Mouse (Mus musculus): ENCODE measurements around the gene Idh1. TPM values are rescaled to one million over a fixed set of nuclear protein-coding genes. Genes with fewer than 3 reads are reported as not detected.

The Idh1 gene
- polyA plus RNA-seq, 1 experiment from 2014 or later, result 295 TPM

- Histone ChIP-seq H3K27ac (replicated peaks) (no peak overlapping the region), H3K9me3 (replicated peaks) (no peaks in the 10 kb centered on the region), H3K4me1 (no peaks in the 10 kb centered on the region)
Observed at GRCm38 (mm10) chr1:65130226-65130625, 56.1 kb downstream of the Idh1 start.

DNA sequence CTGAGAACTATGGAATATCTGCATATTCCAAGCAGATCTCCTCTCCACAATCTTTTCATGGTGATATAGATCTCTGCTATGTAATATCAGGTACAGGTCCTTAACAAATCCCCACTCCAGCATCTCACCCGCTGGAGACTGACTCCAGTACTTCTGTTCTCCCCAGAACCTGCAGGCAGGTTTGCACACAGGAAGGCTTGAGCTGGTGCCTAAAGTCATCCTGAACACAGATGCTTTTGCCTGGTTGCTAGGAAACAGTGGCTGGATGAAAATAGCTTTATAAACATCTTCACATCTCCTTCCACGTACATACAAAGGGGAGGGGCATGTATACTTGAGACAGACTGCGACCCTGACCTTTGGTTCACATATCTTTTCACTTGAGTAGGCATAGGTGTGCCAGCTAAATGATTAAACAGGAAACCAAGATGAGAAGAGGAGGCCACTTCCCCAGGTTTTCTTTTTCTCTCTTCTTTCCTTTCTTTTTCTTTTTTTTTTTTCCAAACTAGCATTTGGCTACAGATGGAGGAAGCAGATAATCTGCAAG, 56.6 kb downstream of the Idh1 start:
- WGBS, result 85% methylated on average over 3 of the region's 3 CpGs
- no peak overlapping the region for H3K27ac ChIP-seq (replicated peaks)
- DNase-seq (ENCODE audit: low spot score), result no peak
- H3K4me3 ChIP-seq, result no peak overlapping the region
- H3K27me3 ChIP-seq (ENCODE audit: low read depth, poor library complexity, severe bottlenecking), result no peaks in the 10 kb centered on the region
- no peaks in the 10 kb centered on the region for H3K9me3 ChIP-seq (replicated peaks)
- H3K4me1 ChIP-seq, result no peaks in the 10 kb centered on the region
- H3K36me3 ChIP-seq, result no peaks in the 10 kb centered on the region

More at GRCm38 (mm10) chr1:65130226-65130625, 56.1 kb downstream of the Idh1 start:
- no peak overlapping the region for H3K4me3 ChIP-seq
- DNase-seq (ENCODE audit: low spot score), result no peak
- 81% methylated on average over 3 of the region's 3 CpGs for WGBS
- H3K27me3 ChIP-seq (ENCODE audit: low read depth, poor library complexity, severe bottlenecking), result no peaks in the 10 kb centered on the region
- no peaks in the 10 kb centered on the region for H3K36me3 ChIP-seq

DNA sequence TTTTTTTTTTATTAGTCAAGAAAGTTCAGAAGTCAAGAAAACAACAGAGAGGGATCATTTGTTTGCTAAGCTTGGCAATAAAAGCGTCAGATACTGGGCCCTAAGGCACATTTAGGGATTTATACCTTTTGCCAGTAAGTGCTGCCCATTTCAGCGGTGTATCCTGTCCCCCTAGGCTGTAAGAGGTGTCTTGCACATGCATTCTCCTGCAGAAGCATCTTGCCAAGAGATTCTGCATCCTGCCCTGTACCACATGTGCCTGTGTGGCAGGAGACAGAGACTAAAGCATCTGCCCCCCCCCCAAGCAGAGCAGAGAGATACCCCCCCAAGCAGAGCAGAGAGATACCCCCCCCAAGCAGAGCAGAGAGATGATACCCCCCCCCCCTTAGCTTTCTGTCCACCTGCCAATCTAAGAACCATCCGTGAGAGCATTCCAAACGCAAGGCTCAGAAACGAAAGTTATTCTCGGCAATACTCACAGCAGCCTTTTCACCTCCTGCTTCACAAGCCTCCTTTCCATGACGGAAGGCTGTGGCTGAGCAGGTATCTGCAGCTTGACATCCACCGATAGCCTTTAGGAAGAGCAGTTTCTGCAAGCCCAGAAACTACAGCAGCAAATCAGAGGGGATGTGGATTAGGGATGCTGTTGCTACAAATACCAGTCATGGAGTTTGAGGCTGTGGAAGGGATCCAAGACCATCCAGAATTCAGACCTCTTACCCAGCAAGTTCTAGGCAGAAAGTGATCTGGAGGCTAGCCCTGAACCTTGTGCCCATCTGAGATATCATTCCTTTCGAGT, 63.5 kb downstream of the Idh1 start, which contains the start of gene D630023F18Rik:
TSS of gene D630023F18Rik (minus strand) at position 641 of the 799 bp plus-strand sequence.
- DNase-seq (ENCODE audit: low spot score), result no peak
- Histone ChIP-seq H3K27ac (replicated peaks) (no peak within 1 kb of the TSS), H3K36me3 (no peaks in the 10 kb centered on the region), H3K4me1 (peaks cover 5% of the 10 kb centered on the region; the same call in 1 of the 2 replicates), H3K9me3 (replicated peaks) (no peaks in the 10 kb centered on the region), H3K27me3 (ENCODE audit: low read depth, poor library complexity, severe bottlenecking) (no peaks in the 10 kb centered on the region), H3K4me3 (peak within 1 kb of the TSS; percentile 40; the same call in 1 of the 2 replicates)
- 32% methylated on average over 9 of the region's 9 CpGs for WGBS

DNA sequence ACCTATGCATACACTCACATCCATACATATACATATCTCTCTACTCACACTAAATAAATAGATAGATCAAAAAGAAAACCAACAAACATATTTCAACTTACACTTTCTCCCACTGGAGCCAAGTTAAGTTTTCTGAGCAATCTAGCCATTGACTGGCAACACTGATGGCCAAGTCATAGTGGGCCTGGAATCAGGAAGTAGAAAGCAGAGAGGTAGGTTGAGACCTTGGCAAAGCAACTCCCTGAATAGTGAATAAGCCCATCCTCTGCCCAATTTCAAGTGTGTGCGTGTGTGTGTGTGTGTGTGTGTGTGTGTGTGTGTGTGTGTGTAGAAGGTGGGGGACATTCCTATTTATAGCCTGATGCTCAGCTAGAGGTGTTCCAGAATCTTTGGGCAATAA, 66.9 kb downstream of the Idh1 start, which contains the start of gene Gm28845:
TSS of gene Gm28845 (minus strand) at position 121 of the 400 bp plus-strand sequence.
- no peak within 1 kb of the TSS for H3K27ac ChIP-seq (replicated peaks)
- WGBS, result 84% methylated on average over 1 of the region's 1 CpGs

DNA sequence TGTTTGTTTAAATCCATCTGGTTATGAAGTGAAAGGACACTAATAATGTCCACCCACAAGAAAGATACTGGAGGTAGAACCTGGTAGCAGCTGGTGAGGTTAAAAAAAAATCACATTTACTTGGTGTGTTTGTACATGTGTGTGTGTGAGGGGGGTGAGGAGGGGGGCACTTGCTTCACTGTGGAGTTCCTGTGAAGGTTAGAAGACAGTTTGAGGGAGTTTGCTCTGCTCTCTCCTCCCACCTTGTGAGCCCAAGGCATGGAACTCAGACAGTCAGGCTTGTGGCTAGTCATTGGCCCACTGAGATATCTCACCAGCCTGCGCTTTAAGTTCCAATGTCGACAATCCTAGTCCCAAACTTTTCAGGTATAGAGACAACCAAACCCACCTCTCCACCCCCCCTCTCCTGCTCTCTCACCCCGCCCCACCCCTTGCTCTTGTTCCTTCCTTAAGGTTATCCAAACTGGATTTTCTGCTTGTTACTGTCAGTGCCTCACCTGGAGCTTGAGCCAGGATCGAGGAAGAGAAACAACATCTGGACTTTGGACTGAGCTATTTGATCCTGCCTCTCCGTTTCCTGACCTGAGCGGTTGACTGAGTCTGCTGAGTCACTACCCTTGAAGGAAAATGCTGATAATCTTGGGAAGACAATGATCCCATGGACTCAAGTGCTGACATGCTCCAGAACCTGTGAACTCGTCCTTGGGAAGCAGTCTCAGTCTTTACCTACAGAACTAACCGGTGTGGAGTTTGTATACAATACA, 68.0 kb downstream of the Idh1 start:
- Histone ChIP-seq H3K9me3 (replicated peaks) (no peaks in the 10 kb centered on the region), H3K4me3 (no peak overlapping the region), H3K36me3 (no peaks in the 10 kb centered on the region), H3K27me3 (ENCODE audit: low read depth, poor library complexity, severe bottlenecking) (no peaks in the 10 kb centered on the region), H3K4me1 (peaks cover 5% of the 10 kb centered on the region; the same call in 1 of the 2 replicates), H3K27ac (replicated peaks) (no peak overlapping the region)
- WGBS, result 85% methylated on average over 8 of the region's 8 CpGs
- DNase-seq (ENCODE audit: low spot score), result no peak

More for the DNA sequence above, 66.9 kb downstream of the Idh1 start, which contains the start of gene Gm28845:
- Histone ChIP-seq H3K4me3 (no peak within 1 kb of the TSS), H3K36me3 (no peaks in the 10 kb centered on the region), H3K4me1 (peaks cover 5% of the 10 kb centered on the region; the same call in 1 of the 2 replicates), H3K27me3 (ENCODE audit: low read depth, poor library complexity, severe bottlenecking) (no peaks in the 10 kb centered on the region), H3K9me3 (replicated peaks) (no peaks in the 10 kb centered on the region)
- no peak for DNase-seq (ENCODE audit: low spot score)

DNA sequence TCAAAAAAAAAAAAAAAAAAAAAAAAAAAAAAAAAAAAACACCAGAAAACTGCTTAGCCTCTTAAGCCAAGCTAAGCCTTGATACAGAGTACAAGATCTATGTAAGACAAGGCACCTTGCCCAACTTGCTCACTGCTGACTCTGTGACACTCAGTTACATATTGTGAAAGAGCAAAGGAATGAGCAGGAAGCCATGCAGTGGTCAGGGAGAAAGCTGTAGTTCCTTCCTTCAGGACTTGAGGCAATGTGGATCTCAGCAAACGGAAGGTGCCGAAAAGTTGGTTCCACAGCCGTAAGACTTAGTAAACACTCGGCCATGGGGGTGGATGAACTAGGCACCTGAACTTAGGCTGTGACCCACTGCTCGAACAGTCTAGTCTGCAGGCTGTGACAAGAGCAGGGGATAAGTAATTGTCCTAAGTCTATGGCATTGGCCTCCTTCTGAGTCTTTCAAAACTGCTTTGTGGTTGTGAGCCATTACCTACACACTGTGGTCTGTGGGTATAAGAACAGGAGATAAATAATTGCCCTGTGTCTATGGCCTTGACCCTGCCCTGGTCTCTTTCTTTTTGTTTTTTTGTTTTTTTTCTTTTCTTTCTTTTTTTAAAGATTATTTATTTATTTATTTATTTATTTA, 72.6 kb downstream of the Idh1 start:
- Histone ChIP-seq H3K27me3 (ENCODE audit: low read depth, poor library complexity, severe bottlenecking) (no peaks in the 10 kb centered on the region), H3K4me1 (peaks cover 10% of the 10 kb centered on the region; the same call in 1 of the 2 replicates)

GRCm38 (mm10) chr1:65112807-65113196, 73.5 kb downstream of the Idh1 start:
- 62% methylated on average over 14 of the region's 14 CpGs for WGBS
- 0 out of 2 replicates have a peak overlapping the region, but pooled peaks have one; percentile 16 for H3K4me3 ChIP-seq
- H3K9me3 ChIP-seq (replicated peaks), result no peaks in the 10 kb centered on the region
- DNase-seq (ENCODE audit: low spot score), result peak; percentile 20
- H3K36me3 ChIP-seq, result no peaks in the 10 kb centered on the region
- no peak overlapping the region; the same call in 1 of the 2 replicates for H3K27ac ChIP-seq (replicated peaks)
- H3K4me1 ChIP-seq, result peaks cover 10% of the 10 kb centered on the region; the same call in 1 of the 2 replicates
- H3K27me3 ChIP-seq (ENCODE audit: low read depth, poor library complexity, severe bottlenecking), result no peaks in the 10 kb centered on the region

More for the DNA sequence above, 72.6 kb downstream of the Idh1 start:
- Histone ChIP-seq H3K27ac (replicated peaks) (no peak overlapping the region), H3K36me3 (no peaks in the 10 kb centered on the region), H3K9me3 (replicated peaks) (no peaks in the 10 kb centered on the region), H3K4me3 (no peak overlapping the region)
- no peak for DNase-seq (ENCODE audit: low spot score)
- WGBS, result 90% methylated on average over 5 of the region's 5 CpGs

DNA sequence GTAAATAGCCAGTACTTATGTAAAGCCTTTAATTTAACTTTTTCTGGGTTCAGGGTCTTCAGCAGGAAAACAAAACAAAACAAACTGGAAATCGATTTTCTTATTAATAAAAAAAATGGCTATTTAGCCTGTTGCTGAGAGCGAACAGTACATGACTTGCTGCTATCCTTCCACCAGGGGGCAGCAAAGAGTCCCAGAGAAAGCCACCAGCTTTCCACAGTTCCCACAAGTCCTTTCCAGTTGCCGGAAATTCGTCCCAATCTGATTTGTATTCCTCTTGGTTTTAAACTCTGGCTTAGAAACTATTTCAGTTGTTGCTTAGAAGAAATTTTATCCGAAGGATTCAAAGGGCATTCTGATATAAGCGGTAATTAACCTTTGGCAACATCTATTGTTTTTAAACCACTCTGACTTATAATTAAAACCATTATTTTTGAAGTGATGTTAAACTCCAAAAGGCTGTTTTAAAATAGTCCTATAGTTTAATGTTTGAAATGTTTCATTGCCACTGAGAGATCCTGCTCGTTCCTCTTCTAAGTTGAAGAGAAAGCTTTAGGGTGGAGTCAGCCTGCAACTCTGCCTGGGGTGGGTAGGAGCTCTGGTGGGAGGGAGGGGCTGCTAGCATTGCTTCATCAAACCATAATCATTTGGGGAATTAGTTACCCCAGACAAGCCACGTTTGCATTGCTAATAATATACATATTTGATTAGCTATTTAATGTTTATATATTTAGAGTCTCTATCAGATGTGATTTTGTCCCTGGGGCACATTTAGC, 74.1 kb downstream of the Idh1 start:
- peaks cover 10% of the 10 kb centered on the region; the same call in 1 of the 2 replicates for H3K4me1 ChIP-seq
- 20% methylated on average over 8 of the region's 8 CpGs for WGBS

DNA sequence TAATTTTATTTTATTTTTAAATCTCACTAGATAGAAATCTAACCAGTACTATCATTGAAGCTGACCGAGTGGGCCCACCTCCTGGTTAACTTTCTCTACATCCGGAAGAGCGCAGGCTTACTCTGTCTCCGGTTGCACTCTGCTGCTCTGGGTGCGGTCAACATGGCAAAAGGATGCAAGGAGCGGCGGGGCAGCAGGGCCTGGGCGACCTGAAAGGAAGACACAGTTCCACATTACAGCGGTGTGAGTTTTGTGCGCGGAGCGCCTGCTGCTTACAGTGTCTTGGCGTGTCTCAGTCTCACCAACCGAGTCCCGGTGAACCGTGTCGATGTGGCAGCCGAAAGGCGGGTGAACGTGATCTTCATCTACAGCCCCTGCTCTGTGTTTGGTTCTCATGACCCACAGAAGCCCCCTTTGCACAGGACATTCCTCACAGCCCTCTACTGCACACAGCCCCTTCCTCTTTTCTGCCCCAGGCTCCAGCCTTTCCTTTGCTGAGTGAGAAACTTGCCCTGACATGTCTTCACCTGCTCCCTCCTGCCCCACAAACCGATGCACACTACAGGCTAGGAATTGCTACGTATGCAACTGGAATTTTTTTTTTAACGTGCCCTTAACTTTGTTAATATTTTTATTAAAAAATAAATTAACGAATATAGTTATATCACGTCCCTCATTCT, 76.4 kb downstream of the Idh1 start:
- WGBS, result 76% methylated on average over 25 of the region's 25 CpGs
- H3K36me3 ChIP-seq, result no peaks in the 10 kb centered on the region
- no peak overlapping the region for H3K4me3 ChIP-seq
- no peaks in the 10 kb centered on the region for H3K27me3 ChIP-seq (ENCODE audit: low read depth, poor library complexity, severe bottlenecking)
- DNase-seq (ENCODE audit: low spot score), result no peak
- peaks cover 10% of the 10 kb centered on the region; the same call in 1 of the 2 replicates for H3K4me1 ChIP-seq
- no peak overlapping the region for H3K27ac ChIP-seq (replicated peaks)
- no peaks in the 10 kb centered on the region for H3K9me3 ChIP-seq (replicated peaks)

More for the DNA sequence above, 74.1 kb downstream of the Idh1 start:
- DNase-seq (ENCODE audit: low spot score), result peak; percentile 76
- Histone ChIP-seq H3K36me3 (no peaks in the 10 kb centered on the region), H3K27ac (replicated peaks) (no peak overlapping the region; the same call in 1 of the 2 replicates), H3K27me3 (ENCODE audit: low read depth, poor library complexity, severe bottlenecking) (no peaks in the 10 kb centered on the region), H3K9me3 (replicated peaks) (no peaks in the 10 kb centered on the region), H3K4me3 (0 out of 2 replicates have a peak overlapping the region, but pooled peaks have one; percentile 16)

DNA sequence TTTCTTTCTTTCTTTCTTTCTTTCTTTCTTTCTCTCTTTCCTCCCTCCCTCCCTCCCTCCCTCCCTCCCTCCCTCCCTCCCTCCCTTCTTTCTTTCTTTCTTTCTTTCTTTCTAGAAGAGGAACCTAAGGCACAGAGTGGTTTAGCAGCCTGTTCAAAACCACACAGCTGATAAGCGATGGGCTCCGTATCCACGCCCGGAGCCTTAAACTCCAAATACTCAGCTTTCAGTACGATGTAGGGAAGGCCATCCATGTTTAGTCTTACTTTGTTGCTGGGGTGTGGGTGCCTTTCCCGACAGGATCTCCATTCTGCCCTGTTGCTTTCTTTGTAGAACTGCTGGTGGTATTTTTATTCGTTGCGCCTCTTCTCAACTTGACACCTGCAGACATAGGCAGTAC, 77.1 kb downstream of the Idh1 start:
- WGBS, result 89% methylated on average over 8 of the region's 8 CpGs
- no peaks in the 10 kb centered on the region for H3K9me3 ChIP-seq (replicated peaks)
- no peaks in the 10 kb centered on the region for H3K27me3 ChIP-seq (ENCODE audit: low read depth, poor library complexity, severe bottlenecking)
- DNase-seq (ENCODE audit: low spot score), result no peak
- no peak overlapping the region for H3K4me3 ChIP-seq
- peaks cover 10% of the 10 kb centered on the region; the same call in 1 of the 2 replicates for H3K4me1 ChIP-seq
- H3K36me3 ChIP-seq, result no peaks in the 10 kb centered on the region
- no peak overlapping the region for H3K27ac ChIP-seq (replicated peaks)

All from midbrain, embryonic 10.5 days (tissue).